Mouse (Mus musculus) olfactory bulb, adult 2 months (tissue): ENCODE results near the gene Rpl32.

Experiments
- CTCF ChIP-seq: fragments of 200-500 bp; IDR thresholded peaks from 2 replicates; pipeline ENCODE4 v1.5.1; 2012; ENCODE audit warnings: low read depth, mild to moderate bottlenecking, low read length, moderate library complexity; ENCODE audit not compliant: insufficient read depth
- POLR2A ChIP-seq: fragments of 200-500 bp; IDR thresholded peaks from 2 replicates; pipeline ENCODE4 v1.6.1; 2012; ENCODE audit warnings: mild to moderate bottlenecking, low read depth, low read length, moderate library complexity; ENCODE audit not compliant: insufficient read depth

DNA sequence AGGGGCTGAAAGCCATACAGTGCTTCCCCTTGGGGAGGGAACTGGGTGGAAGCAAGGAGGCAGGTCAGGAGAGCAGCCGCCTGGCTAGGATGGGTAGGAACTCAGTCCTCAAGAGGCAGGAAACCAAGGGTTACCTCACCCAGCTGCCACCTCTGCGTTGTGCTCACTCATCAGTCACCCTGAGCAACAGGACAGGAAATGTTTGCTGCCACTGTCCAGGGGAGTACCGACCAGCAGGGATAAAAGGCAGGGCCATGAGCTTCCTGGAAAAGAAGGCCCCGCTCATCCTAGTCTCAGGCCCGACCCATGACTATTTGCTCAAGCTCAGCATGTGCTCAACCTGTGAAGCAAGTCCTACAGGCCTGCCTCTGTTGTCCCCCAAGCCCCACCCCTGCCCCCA is 49.1 kb downstream of the Rpl32 start:
- no peak for TF ChIP-seq POLR2A
- no peak for TF ChIP-seq CTCF
